Mouse (Mus musculus): ENCODE measurements around the gene Wdr24. TPM values are rescaled to one million over a fixed set of nuclear protein-coding genes. Genes with fewer than 3 reads are reported as not detected.
"Not testable (repeated sequence)": the region's sequence is repeated elsewhere in the genome, so short reads cannot be mapped to it uniquely, and the experiment has no call there.

Wdr24 gene
- polyA plus RNA-seq, 1 experiment: not detected

DNA sequence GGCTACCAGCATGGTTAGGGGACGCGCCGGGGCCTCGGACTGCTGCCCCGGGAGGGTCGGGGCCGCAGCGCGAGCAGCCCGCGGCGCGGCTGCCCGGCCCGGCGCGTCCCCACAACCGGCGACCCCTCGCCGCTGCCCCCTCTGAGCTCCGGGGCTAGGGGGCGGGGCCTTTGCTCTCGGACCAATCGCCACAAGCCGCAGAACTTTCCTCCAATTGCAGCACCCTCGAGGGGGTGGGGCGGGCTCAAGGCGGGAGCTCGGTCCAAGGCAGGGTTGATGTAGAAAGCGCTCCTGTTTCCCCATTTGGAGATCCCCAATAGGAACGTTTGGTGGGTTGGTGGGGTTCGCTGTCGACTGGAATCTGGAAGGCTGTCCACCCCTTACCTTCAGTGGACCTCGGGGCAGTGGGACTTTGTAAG, 26.5 kb upstream of the Wdr24 start, which contains the start of gene Metrn:
Metrn (minus strand) TSS at position 186 of the 419 bp plus-strand sequence.
- WGBS: under 1% methylated on average over 35 of the region's 35 CpGs
- Histone ChIP-seq H3K4me3 (ENCODE audit: insufficient read depth, low read depth, low read length) (peak within 1 kb of the TSS; percentile 54), H3K27ac (ENCODE audit: insufficient read depth, low read depth, low read length) (peak within 1 kb of the TSS; percentile 73), H3K4me1 (ENCODE audit: control insufficient read depth, insufficient read depth, low read length) (peaks cover 31% of the 10 kb centered on the region)
- TF ChIP-seq POLR2A (IDR thresholded peaks at IDR 0.05; ENCODE audit: insufficient read depth, low read depth, low read length): no peak
- no peak for TF ChIP-seq CTCF (IDR thresholded peaks at IDR 0.05; ENCODE audit: insufficient read depth, low read depth, low read length)

DNA sequence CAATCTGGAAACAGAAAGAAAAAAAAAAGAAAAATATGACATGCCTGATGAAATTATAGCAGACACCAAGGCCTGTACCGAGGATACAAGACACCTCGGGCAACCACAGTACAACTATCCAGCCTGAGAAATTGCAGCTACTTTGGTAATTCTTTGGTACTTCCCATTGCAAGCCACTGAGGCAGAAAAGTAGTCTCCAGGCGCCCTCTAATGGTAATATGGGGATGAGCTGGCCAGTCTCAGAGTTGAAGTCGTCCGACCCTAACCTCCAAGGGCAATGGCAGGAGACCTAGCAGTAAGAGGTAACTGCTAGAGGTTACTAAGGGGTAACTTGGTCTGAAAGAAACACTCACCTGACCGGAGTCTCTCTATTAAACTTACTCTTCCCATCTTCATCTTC, 22.4 kb upstream of the Wdr24 start:
- 6% methylated on average over 6 of the region's 6 CpGs for WGBS
- no peak for TF ChIP-seq POLR2A (IDR thresholded peaks at IDR 0.05; ENCODE audit: insufficient read depth, low read depth, low read length)
- no peak for TF ChIP-seq CTCF (IDR thresholded peaks at IDR 0.05; ENCODE audit: insufficient read depth, low read depth, low read length)
- Histone ChIP-seq H3K4me3 (ENCODE audit: insufficient read depth, low read depth, low read length) (no peak overlapping the region), H3K4me1 (ENCODE audit: control insufficient read depth, insufficient read depth, low read length) (peaks cover 22% of the 10 kb centered on the region), H3K27ac (ENCODE audit: insufficient read depth, low read depth, low read length) (no peak overlapping the region)

DNA sequence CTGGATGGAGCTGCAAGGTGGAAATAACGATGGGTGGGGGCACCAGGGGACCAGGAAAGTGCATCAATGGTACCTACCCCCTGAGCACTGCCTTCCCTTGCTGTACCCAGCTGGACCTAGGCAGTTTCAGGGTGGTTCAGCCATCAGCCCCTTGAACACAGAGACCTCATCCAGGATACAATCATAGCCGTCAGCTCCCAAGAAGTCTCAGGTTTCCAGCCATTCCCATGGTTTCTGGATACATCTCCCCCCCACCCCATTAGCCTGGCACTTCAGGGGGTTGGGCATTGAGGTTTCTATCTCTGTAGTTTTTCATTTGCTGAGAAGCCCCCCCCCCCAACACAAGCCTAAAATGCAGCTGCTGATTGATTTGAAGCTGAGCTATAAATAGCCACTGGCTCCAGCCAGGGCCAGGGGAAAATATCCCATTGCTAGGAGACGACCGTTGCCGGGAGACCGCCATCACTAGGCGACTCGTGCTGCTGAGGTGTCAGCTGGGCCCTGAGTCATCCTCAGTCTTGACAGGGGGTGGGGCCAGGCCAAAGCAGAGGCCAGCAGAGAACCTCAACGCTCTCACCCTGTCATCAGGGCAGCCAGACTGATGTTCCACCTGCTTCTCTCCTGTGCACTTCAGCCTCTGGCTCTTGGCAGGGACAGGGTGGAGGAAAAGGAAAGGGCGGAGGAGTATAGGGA, 20.5 kb upstream of the Wdr24 start:
- H3K4me3 ChIP-seq (ENCODE audit: insufficient read depth, low read depth, low read length): peak overlapping the region; percentile 34
- TF ChIP-seq POLR2A (IDR thresholded peaks at IDR 0.05; ENCODE audit: insufficient read depth, low read depth, low read length): no peak
- no peak for TF ChIP-seq CTCF (IDR thresholded peaks at IDR 0.05; ENCODE audit: insufficient read depth, low read depth, low read length)
- 6% methylated on average over 10 of the region's 10 CpGs for WGBS
- peaks cover 17% of the 10 kb centered on the region for H3K4me1 ChIP-seq (ENCODE audit: control insufficient read depth, insufficient read depth, low read length)
- H3K27ac ChIP-seq (ENCODE audit: insufficient read depth, low read depth, low read length): peak overlapping the region; percentile 99

DNA sequence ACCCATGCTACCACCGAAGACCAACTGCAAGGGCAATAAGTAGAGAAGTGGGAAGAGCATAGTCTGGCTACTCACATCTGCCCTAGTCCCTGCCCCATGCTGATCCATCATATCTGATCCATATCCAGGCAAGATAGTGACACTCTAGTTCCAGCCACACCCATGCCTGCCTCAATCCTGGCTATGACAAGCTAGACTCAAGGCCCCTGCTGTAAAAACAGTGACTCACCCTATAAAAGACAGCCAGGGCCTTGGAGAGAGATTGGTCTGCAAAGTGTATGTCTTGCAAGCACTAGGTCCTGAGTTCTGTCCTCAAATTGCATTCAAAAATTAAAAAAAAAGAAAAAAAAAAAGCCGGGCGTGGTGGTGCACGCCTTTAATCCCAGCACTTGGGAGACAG, 16.9 kb upstream of the Wdr24 start:
- no peak overlapping the region for H3K27ac ChIP-seq (ENCODE audit: insufficient read depth, low read depth, low read length)
- peaks cover 34% of the 10 kb centered on the region for H3K4me1 ChIP-seq (ENCODE audit: control insufficient read depth, insufficient read depth, low read length)
- 90% methylated on average over 4 of the region's 4 CpGs for WGBS
- H3K4me3 ChIP-seq (ENCODE audit: insufficient read depth, low read depth, low read length): no peak overlapping the region
- TF ChIP-seq POLR2A (IDR thresholded peaks at IDR 0.05; ENCODE audit: insufficient read depth, low read depth, low read length): no peak
- TF ChIP-seq CTCF (IDR thresholded peaks at IDR 0.05; ENCODE audit: insufficient read depth, low read depth, low read length): no peak

DNA sequence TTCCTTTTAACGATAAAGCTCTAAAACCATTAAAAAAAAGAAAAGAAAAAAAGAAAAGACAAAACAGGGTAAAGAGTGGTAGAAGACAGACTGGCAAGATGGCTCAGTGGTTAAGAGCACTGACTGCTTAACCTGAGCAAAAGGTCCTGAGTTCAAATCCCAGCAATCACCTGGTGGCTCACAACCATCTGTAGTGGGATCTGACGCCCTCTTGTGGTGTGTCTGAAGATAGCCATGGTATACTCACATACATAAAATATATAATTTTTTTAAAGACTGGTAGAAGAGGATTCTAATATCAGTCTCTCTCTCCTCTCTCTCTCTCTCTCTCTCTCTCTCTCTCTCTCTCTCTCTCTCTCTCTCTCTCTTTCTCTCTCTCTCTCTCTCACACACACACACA, 16.0 kb upstream of the Wdr24 start:
- not testable (repeated sequence) for H3K27ac ChIP-seq (ENCODE audit: insufficient read depth, low read depth, low read length); H3K4me3 ChIP-seq (ENCODE audit: insufficient read depth, low read depth, low read length)
- H3K4me1 ChIP-seq (ENCODE audit: control insufficient read depth, insufficient read depth, low read length): peaks cover 39% of the 10 kb centered on the region
- WGBS: 42% methylated on average over 2 of the region's 2 CpGs

DNA sequence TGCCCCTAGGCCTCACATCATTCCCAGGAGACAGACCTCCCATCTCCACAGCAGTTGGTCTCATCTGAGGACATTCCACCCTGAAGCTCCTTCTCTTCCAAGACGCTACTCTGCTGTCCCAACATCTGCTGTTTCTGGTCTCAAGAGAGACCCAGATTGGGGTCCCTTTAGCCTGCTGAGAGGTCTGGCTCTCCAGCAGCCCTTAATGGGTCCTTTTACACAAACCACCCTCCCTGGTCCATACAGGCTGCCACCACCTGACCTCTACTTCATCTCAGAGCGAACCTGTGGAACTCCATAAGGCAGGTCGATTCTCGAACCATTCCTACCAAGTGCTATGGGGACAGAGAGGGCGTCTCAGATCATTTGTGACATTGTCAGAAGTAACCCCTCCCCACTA, 15.4 kb upstream of the Wdr24 start:
- Histone ChIP-seq H3K4me1 (ENCODE audit: control insufficient read depth, insufficient read depth, low read length) (peaks cover 37% of the 10 kb centered on the region), H3K27ac (ENCODE audit: insufficient read depth, low read depth, low read length) (peak overlapping the region; percentile 86), H3K4me3 (ENCODE audit: insufficient read depth, low read depth, low read length) (no peak overlapping the region)
- WGBS: 37% methylated on average over 5 of the region's 5 CpGs
- TF ChIP-seq CTCF (IDR thresholded peaks at IDR 0.05; ENCODE audit: insufficient read depth, low read depth, low read length) (no peak), POLR2A (IDR thresholded peaks at IDR 0.05; ENCODE audit: insufficient read depth, low read depth, low read length) (no peak)

DNA sequence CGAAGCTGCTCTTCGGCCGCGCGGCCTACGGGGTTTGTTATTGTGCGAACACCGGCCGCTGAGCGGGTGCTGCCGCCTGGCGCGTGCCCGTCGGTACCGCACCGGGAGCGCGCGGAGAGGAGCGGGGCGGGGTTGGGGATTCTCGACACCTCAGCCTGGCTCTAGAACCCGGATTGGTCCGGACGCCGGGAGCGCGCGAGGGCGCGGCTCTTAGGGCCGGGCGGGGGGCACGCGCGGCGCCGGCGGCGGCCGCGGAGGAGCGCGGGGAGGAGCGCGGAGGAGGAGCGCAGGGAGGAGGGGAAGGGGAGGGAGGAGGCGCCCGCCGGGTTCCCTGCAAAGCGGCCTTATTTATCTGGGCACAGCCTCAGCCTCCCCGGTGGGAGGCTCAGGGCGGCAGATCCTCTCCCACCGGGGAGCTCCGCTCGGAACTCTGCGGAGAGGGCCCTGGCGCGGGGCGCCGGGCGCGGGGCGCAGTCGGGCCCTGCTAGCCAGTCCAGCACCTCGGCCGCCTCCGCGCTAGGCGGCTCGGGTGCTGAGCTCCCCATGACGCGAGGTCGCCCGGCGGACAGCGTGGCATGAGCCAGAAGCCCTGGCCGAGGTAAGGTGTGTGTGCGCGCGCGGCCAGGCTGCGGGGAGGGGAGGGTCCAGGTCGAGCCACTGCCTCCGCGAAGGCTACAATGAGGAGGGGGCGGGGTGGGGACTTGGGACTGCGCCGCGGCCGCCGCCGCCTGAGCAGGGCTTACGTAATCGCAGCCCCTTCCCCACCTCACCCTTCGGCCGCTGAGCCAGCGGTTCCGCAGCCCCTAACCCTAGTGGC, 14.4 kb upstream of the Wdr24 start, which contains the start of gene Fbxl16:
Fbxl16 (plus strand) TSS at position 297 of the 817 bp plus-strand sequence.
- under 1% methylated on average over 98 of the region's 100 CpGs for WGBS
- peak within 1 kb of the TSS; percentile 77 for H3K4me3 ChIP-seq (ENCODE audit: insufficient read depth, low read depth, low read length)
- H3K4me1 ChIP-seq (ENCODE audit: control insufficient read depth, insufficient read depth, low read length): peaks cover 38% of the 10 kb centered on the region
- TF ChIP-seq POLR2A (IDR thresholded peaks at IDR 0.05; ENCODE audit: insufficient read depth, low read depth, low read length) (peak; percentile 91), CTCF (IDR thresholded peaks at IDR 0.05; ENCODE audit: insufficient read depth, low read depth, low read length) (0 out of 2 replicates have a peak, but pooled peaks have one; percentile 14)
- peak within 1 kb of the TSS; percentile 86 for H3K27ac ChIP-seq (ENCODE audit: insufficient read depth, low read depth, low read length)

DNA sequence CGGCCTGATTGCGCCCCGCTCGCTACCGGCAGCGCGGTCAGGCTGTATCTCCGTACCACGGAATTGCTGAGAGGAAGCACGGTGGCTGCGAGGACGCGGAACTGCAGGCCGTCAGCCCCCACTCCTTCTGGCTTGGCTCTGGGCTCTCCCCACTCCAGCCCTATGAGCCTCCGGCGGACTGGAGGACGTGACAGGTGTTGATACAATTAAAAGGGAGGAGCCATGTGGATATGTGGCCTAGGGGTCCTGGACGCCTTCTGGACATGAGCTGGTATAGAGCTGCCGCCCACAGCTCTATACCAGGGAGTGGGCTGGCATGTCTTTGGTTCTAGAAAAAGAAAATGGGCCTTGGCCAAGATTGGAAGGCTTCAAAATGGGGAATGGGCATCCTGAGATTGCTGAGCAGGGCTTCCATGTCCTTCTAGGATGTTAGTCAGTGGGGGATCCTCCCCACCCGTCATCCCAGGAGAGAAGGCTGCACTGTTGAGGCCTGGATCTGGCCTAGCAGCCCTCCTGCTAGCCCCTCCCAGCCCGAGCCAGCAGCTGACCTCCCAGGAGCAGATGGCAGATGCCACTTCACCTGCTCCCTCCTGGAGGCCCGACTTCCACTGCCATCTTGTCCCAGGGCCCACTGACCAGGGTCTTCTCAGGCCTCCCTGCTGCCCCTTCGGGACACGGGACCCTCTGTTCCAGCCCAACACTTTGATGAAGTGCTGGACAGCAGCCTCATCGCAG, 13.7 kb upstream of the Wdr24 start:
- peak overlapping the region; percentile 77 for H3K4me3 ChIP-seq (ENCODE audit: insufficient read depth, low read depth, low read length)
- 7% methylated on average over 25 of the region's 25 CpGs for WGBS
- TF ChIP-seq POLR2A (IDR thresholded peaks at IDR 0.05; ENCODE audit: insufficient read depth, low read depth, low read length): no peak
- TF ChIP-seq CTCF (IDR thresholded peaks at IDR 0.05; ENCODE audit: insufficient read depth, low read depth, low read length): no peak
- H3K4me1 ChIP-seq (ENCODE audit: control insufficient read depth, insufficient read depth, low read length): peaks cover 38% of the 10 kb centered on the region
- H3K27ac ChIP-seq (ENCODE audit: insufficient read depth, low read depth, low read length): peak overlapping the region; percentile 76
